Mouse (Mus musculus) MEL (cell line): ENCODE measurements around the gene Madd. TPM values are rescaled to one million over a fixed set of nuclear protein-coding genes. Genes with fewer than 3 reads are reported as not detected.

Experiments used
- DNase-seq: peaks from one replicate; pipeline ENCODE4 v3.0.0; 2011; ENCODE audit warnings: low read depth, low spot score
- H3K27ac ChIP-seq: 2 replicates; pipeline ENCODE4 v1.5.1; 2012; ENCODE audit warnings: low read depth, mild to moderate bottlenecking, control low read depth, low read length, moderate library complexity; ENCODE audit not compliant: control insufficient read depth
- H3K27me3 ChIP-seq, 2 experiments: fragments of 150-350 bp in 1 of 2; sonication (generic) in 1 of 2; 2 replicates each; pipeline ENCODE4 v1.6.1; 2012; ENCODE audit warnings: low read length in 2 of 2, mild to moderate bottlenecking in 2 of 2, improper control_type of control experiment in 1 of 2, moderate library complexity in 1 of 2; ENCODE audit not compliant: insufficient read depth in 2 of 2, control insufficient read depth in 1 of 2
- H3K36me3 ChIP-seq, 2 experiments: 2 replicates each; pipeline ENCODE4 v1.6.1; 2012 to 2014; ENCODE audit warnings: low read length in 2 of 2, improper control_type of control experiment in 1 of 2, inconsistent platforms in 1 of 2, mild to moderate bottlenecking in 1 of 2; ENCODE audit not compliant: insufficient read depth in 2 of 2, control insufficient read depth in 1 of 2
- H3K4me1 ChIP-seq, 2 experiments: fragments of 150-350 bp in 1 of 2; sonication (generic) in 1 of 2; 2 replicates each; pipeline ENCODE4 v1.6.1; 2012; ENCODE audit warnings: low read length in 2 of 2, improper control_type of control experiment in 1 of 2, mild to moderate bottlenecking in 1 of 2; ENCODE audit not compliant: insufficient read depth in 2 of 2, control insufficient read depth in 1 of 2
- H3K4me3 ChIP-seq, 2 experiments: fragments of 150-350 bp in 1 of 2; sonication (generic) in 1 of 2; 2 replicates each; pipeline ENCODE4 v1.5.1; 2012; ENCODE audit warnings: low read depth in 2 of 2, low read length in 2 of 2, mild to moderate bottlenecking in 2 of 2, moderate library complexity in 2 of 2, control low read depth in 1 of 2, improper control_type of control experiment in 1 of 2; ENCODE audit not compliant: control insufficient read depth in 1 of 2, insufficient read depth in 1 of 2
- H3K79me2 ChIP-seq: 2 replicates; pipeline ENCODE4 v1.6.1; 2012; ENCODE audit warnings: mild to moderate bottlenecking, low read length, moderate library complexity; ENCODE audit not compliant: control insufficient read depth, poor library complexity, insufficient read depth
- H3K9ac ChIP-seq: 2 replicates; pipeline ENCODE4 v1.6.1; 2012; ENCODE audit warnings: low read depth, mild to moderate bottlenecking, control low read depth, low read length, moderate library complexity; ENCODE audit not compliant: control insufficient read depth, poor library complexity, severe bottlenecking
- H3K9me3 ChIP-seq: fragments of 150-350 bp; sonication (generic); replicated peaks from 2 replicates; pipeline ENCODE4 v1.6.1; 2012; ENCODE audit warnings: mild to moderate bottlenecking, low read length, improper control_type of control experiment, moderate library complexity; ENCODE audit not compliant: insufficient read depth
- CHD2 ChIP-seq: IDR thresholded peaks from 2 replicates; pipeline ENCODE4 v1.6.1; 2011; ENCODE audit warnings: low read length, improper control_type of control experiment
- ELF1 ChIP-seq: IDR thresholded peaks from 2 replicates; pipeline ENCODE4 v1.6.1; 2014; ENCODE audit warnings: low read depth, mild to moderate bottlenecking, inconsistent platforms, low read length, improper control_type of control experiment, moderate library complexity
- GABPA ChIP-seq: IDR thresholded peaks from 2 replicates; pipeline ENCODE4 v1.6.1; 2012; ENCODE audit warnings: low read depth, mild to moderate bottlenecking, inconsistent platforms, low read length, improper control_type of control experiment, moderate library complexity
- JUND ChIP-seq: IDR thresholded peaks from 2 replicates; pipeline ENCODE4 v1.6.1; 2011; ENCODE audit warnings: low read depth, mild to moderate bottlenecking, improper control_type of control experiment, low read length
- KAT2A ChIP-seq: conservative IDR thresholded peaks from 2 replicates; pipeline ENCODE4 v1.6.1; 2012; ENCODE audit warnings: low read depth, low read length, improper control_type of control experiment, inconsistent platforms
- MAFK ChIP-seq: IDR thresholded peaks from 2 replicates; pipeline ENCODE4 v1.6.1; 2011; ENCODE audit warnings: low read depth, mild to moderate bottlenecking, low read length, improper control_type of control experiment, borderline replicate concordance
- MEF2A ChIP-seq: IDR thresholded peaks from 2 replicates; pipeline ENCODE4 v1.6.1; 2014; ENCODE audit warnings: low read depth, mild to moderate bottlenecking, inconsistent platforms, low read length, improper control_type of control experiment; ENCODE audit not compliant: poor library complexity, insufficient replicate concordance, severe bottlenecking; ENCODE audit errors: extremely low read depth
- MYB ChIP-seq: IDR thresholded peaks from 2 replicates; pipeline ENCODE4 v1.6.1; 2011; ENCODE audit warnings: mild to moderate bottlenecking, low read depth, low read length, improper control_type of control experiment
- MYC ChIP-seq: IDR thresholded peaks from 2 replicates; pipeline ENCODE4 v1.6.1; 2011; ENCODE audit warnings: low read depth, mild to moderate bottlenecking, low read length, improper control_type of control experiment, moderate library complexity
- NELFE ChIP-seq: IDR thresholded peaks from 2 replicates; pipeline ENCODE4 v1.6.1; 2011; ENCODE audit warnings: low read depth, low read length, improper control_type of control experiment
- POLR2AphosphoS2 ChIP-seq: IDR thresholded peaks from 2 replicates; pipeline ENCODE4 v1.6.1; 2011; ENCODE audit warnings: low read length, improper control_type of control experiment
- POLR2AphosphoS5 ChIP-seq: IDR thresholded peaks from 2 replicates; pipeline ENCODE4 v1.6.1; 2012; ENCODE audit warnings: low read depth, borderline replicate concordance, mild to moderate bottlenecking, inconsistent platforms, low read length, moderate library complexity, mixed read lengths
- TAL1 ChIP-seq: IDR thresholded peaks from 2 replicates; pipeline ENCODE4 v1.6.1; 2012; ENCODE audit warnings: mild to moderate bottlenecking, inconsistent platforms, low read length, moderate library complexity, mixed read lengths
- TBP ChIP-seq: IDR thresholded peaks from 2 replicates; pipeline ENCODE4 v1.8.0; 2011; ENCODE audit warnings: low read depth, low read length, improper control_type of control experiment
- TCF12 ChIP-seq: IDR thresholded peaks from 2 replicates; pipeline ENCODE4 v1.6.1; 2014; ENCODE audit warnings: low read depth, mild to moderate bottlenecking, inconsistent platforms, low read length, improper control_type of control experiment, moderate library complexity
- UBTF ChIP-seq: IDR thresholded peaks from 2 replicates; pipeline ENCODE4 v1.6.1; 2012; ENCODE audit warnings: low read depth, mild to moderate bottlenecking, inconsistent platforms, low read length, improper control_type of control experiment, moderate library complexity, borderline replicate concordance; ENCODE audit not compliant: insufficient read depth
- USF1 ChIP-seq: IDR thresholded peaks from 2 replicates; pipeline ENCODE4 v1.6.1; 2014; ENCODE audit warnings: low read depth, mild to moderate bottlenecking, inconsistent platforms, low read length, improper control_type of control experiment, moderate library complexity
- USF2 ChIP-seq, 2 experiments: IDR thresholded peaks; 2 replicates each; pipeline ENCODE4 v1.6.1; 2011 to 2012; ENCODE audit warnings: improper control_type of control experiment in 2 of 2, low read length in 2 of 2, borderline replicate concordance in 1 of 2, inconsistent platforms in 1 of 2, low read depth in 1 of 2, mild to moderate bottlenecking in 1 of 2; ENCODE audit not compliant: insufficient read depth in 1 of 2
- ZMIZ1 ChIP-seq: IDR thresholded peaks from 2 replicates; pipeline ENCODE4 v1.6.1; 2012; ENCODE audit warnings: low read depth, mild to moderate bottlenecking, inconsistent platforms, low read length, improper control_type of control experiment, moderate library complexity
- polyA plus RNA-seq, 2 experiments: library from polyadenylated mRNA; stranded (reverse) in 1 of 2; unstranded in 1 of 2; fragments of >175 nt in 1 of 2; fragments of >200 nt in 1 of 2; gene quantifications; 2 replicates each; pipeline versions ENCODE4 v1.2.1 to v1.2.4; 2012; ENCODE audit warnings: low replicate concordance in 2 of 2, low read depth in 1 of 2; ENCODE audit not compliant: insufficient read length in 2 of 2, insufficient read depth in 1 of 2, missing spikeins in 1 of 2
- total RNA-seq: library from RNA; depleted of rRNA; stranded (reverse); fragments of 300-350 nt; gene quantifications from 2 replicates; pipeline ENCODE4 v1.2.3, GENCODE M21; 2012

Madd gene
- total and polyA plus RNA-seq, 3 experiments: 17.5 to 27.4 TPM; not detected in 1

DNA sequence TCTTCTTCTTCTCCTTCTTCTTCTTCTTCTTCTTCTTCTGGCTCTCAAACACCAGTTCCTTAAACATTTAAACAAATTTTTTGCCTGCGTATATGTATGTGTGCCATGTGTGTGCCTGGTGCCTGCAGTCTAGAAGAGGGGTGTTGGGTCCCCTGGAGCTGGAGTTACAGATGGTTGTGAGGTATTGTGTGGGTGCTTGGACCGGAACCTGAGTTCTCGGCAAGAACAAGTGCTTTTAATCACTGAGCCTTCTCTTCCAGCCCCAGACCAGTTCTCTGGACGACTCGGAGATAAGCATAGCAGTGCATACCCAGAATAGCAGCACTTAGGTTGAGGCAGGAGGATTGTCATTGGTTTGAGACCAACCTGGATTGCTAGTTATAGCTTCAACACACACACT lies 66.8 kb downstream of the Madd start:
- DNase-seq: no peak
- TF ChIP-seq ZMIZ1: no peak
- TF ChIP-seq JUND: no peak
- TF ChIP-seq TAL1: no peak
- Histone ChIP-seq H3K27me3 (no peaks in the 10 kb centered on the region), H3K36me3 (no peaks in the 10 kb centered on the region), H3K9me3 (no peaks in the 10 kb centered on the region), H3K4me1 (peaks cover 0 to 5% of the 10 kb centered on the region in 2 experiments; a peak in 1 of 4 replicates), H3K4me3 (no peak overlapping the region), H3K9ac (no peak overlapping the region), H3K27ac (no peak overlapping the region), H3K79me2 (no peaks in the 10 kb centered on the region)

DNA sequence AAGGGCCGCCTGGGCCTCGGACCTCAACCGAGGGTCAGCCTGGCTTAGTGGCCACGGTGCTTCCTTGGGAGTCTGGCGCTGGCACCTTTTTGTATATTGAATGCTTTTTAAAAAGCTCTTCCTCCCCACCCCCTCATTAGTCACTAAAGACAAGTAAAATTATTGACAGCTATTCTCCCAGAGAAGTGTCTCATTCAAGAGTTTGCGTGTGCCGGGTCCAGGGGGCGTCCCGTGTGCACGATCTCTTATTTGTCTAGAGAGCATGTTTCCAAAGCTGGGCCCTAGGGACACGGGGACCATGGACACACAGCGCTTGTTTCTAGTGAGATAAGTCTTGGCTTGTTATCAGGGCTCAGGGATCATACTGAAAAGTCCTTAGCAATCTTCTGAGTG lies 68.1 kb downstream of the Madd start:
- Histone ChIP-seq H3K9ac (peak overlapping the region; percentile 45; the same call in 1 of the 2 replicates), H3K9me3 (no peaks in the 10 kb centered on the region), H3K4me3 (peak overlapping the region in 1 of 2 experiments; percentile 41; a peak in 1 of 4 replicates), H3K79me2 (no peaks in the 10 kb centered on the region; the same call in 1 of the 2 replicates), H3K27ac (no peak overlapping the region), H3K4me1 (peaks cover 0 to 5% of the 10 kb centered on the region in 2 experiments; a peak in 1 of 4 replicates), H3K36me3 (peaks cover 0 to 2% of the 10 kb centered on the region in 2 experiments; a peak in 1 of 4 replicates), H3K27me3 (no peaks in the 10 kb centered on the region)
- TF ChIP-seq UBTF: no peak
- TF ChIP-seq MYB: no peak
- TF ChIP-seq MEF2A: no peak
- TF ChIP-seq CHD2: no peak
- no peak for TF ChIP-seq ELF1
- no peak for TF ChIP-seq POLR2AphosphoS2
- TF ChIP-seq USF2 (IDR thresholded peaks at IDR 0.05; ENCODE audit: borderline replicate concordance in 1 of 2, insufficient read depth in 1 of 2, low read depth in 1 of 2, low read length in 2 of 2): no peak
- TF ChIP-seq TBP: no peak
- no peak for TF ChIP-seq GABPA
- no peak for TF ChIP-seq MAFK
- no peak for TF ChIP-seq TCF12
- TF ChIP-seq POLR2AphosphoS5: no peak
- TF ChIP-seq NELFE: no peak
- no peak for TF ChIP-seq USF1
- no peak for TF ChIP-seq KAT2A
- TF ChIP-seq TAL1: no peak
- no peak for TF ChIP-seq MYC
- DNase-seq: no peak
